16 mouse cellular contexts compared by ENCODE assay signal in the genomic region with DNA sequence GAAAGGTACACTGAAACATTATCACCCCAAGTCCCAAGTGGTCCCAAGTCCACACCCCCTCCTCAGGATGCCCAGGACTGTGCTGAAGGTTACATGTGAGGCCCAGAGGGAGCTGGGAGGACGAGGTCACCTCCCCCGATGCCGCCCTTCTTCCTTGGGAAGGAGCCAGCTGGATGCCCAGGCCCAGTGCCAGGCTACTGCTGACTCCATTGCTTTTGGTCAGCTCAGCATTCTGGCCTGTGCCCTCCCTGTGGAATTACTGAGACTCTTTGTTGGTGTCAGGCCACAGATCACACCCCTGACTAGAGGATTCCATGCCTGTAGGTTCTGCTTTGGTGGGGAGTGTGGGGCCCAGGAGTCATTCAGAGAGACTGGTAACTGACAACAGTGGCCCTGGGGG. TPM values are rescaled to one million over a fixed set of nuclear protein-coding genes. Genes with fewer than 3 reads are reported as not detected.
A peak's percentile ranks its signal among the peaks of the same experiment; 100 is the strongest.
DNase-seq lines count a peak whose midpoint lies in the region; ATAC-seq and TF ChIP-seq lines count a peak whose summit lies in the region.
"Had no signal": no experiment of that assay in that cellular context is flagged by ENCODE, and none has a peak within 500 bp of the region (broad histone marks: within the 10 kb centered on the region; RNA-seq: fewer than 3 reads in every experiment).

A gene (plus strand): TSS at position 272 of the 400 bp plus-strand sequence.

- whole genome bisulfite sequencing in heart, embryonic 13.5 days, result 73% methylated on average over 3 of the region's 3 CpGs
- WGBS in lung, postnatal 0 days, result 60% methylated on average over 3 of the region's 3 CpGs

- H3K4me3 ChIP-seq in heart, embryonic 13.5 days, result no peak within 1 kb of the TSS
- no peak within 1 kb of the TSS for H3K4me3 ChIP-seq in brown adipose tissue, adult 24 weeks (ENCODE audit: insufficient read depth, low read depth, low read length)
- H3K4me3 ChIP-seq in lung, postnatal 0 days (ENCODE audit: low read depth, low read length), result no peak within 1 kb of the TSS
- H3K4me3 ChIP-seq: neural tube, embryonic 15.5 days; stomach, embryonic 15.5 days had no signal

- no peak for ATAC-seq in heart, embryonic 13.5 days (ENCODE audit: extremely low read depth, insufficient number of reproducible peaks, low FRiP score, low TSS enrichment)
- ATAC-seq in lung, postnatal 0 days, result no peak
- ATAC-seq: intestine, postnatal 0 days; midbrain, embryonic 16.5 days had no signal

- H3K4me1 ChIP-seq in heart, embryonic 13.5 days, result peaks cover 38% of the 10 kb centered on the region
- peaks cover 18% of the 10 kb centered on the region for H3K4me1 ChIP-seq in brown adipose tissue, adult 24 weeks (ENCODE audit: control insufficient read depth, insufficient read depth, insufficient read length, low read length)
- no peaks in the 10 kb centered on the region for H3K4me1 ChIP-seq in lung, postnatal 0 days (ENCODE audit: insufficient read depth, low read depth, low read length)
- H3K4me1 ChIP-seq: neural tube, embryonic 15.5 days had no signal

- peak within 1 kb of the TSS; percentile 32; the same call in 1 of the 2 replicates for H3K27ac ChIP-seq in heart, embryonic 13.5 days (replicated peaks)
- peak within 1 kb of the TSS; percentile 69 for H3K27ac ChIP-seq in brown adipose tissue, adult 24 weeks (replicated peaks; ENCODE audit: low read depth, low read length)
- H3K27ac ChIP-seq in lung, postnatal 0 days (ENCODE audit: low read length), result no peak within 1 kb of the TSS
- H3K27ac ChIP-seq: neural tube, embryonic 15.5 days; stomach, embryonic 15.5 days had no signal

- H3K27me3 ChIP-seq in heart, embryonic 13.5 days (replicated peaks), result no peaks in the 10 kb centered on the region
- no peaks in the 10 kb centered on the region for H3K27me3 ChIP-seq in lung, postnatal 0 days (replicated peaks; ENCODE audit: insufficient read depth, low read length)
- H3K27me3 ChIP-seq: neural tube, embryonic 15.5 days; stomach, embryonic 15.5 days had no signal

- H3K4me2 ChIP-seq in heart, embryonic 13.5 days, result no peak within 1 kb of the TSS
- H3K4me2 ChIP-seq in lung, postnatal 0 days (replicated peaks; ENCODE audit: low read depth, low read length), result no peak within 1 kb of the TSS
- H3K4me2 ChIP-seq: neural tube, embryonic 15.5 days; stomach, embryonic 15.5 days had no signal

- H3K9ac ChIP-seq in heart, embryonic 13.5 days, result no peak within 1 kb of the TSS; the same call in 1 of the 2 replicates
- H3K9ac ChIP-seq in lung, postnatal 0 days (replicated peaks; ENCODE audit: low read depth), result no peak within 1 kb of the TSS
- H3K9ac ChIP-seq: neural tube, embryonic 15.5 days; stomach, embryonic 15.5 days had no signal

- no peak for DNase-seq in heart, adult 11 months
- DNase-seq in ovary, adult 18-20 months (ENCODE audit: low spot score), result peak; percentile 63
- DNase-seq in ovary, postnatal 10 days (ENCODE audit: low spot score), result no peak
- no peak for DNase-seq in spleen, adult 18-20 months
- no peak for DNase-seq in lung, postnatal 0 days (ENCODE audit: low spot score)
- DNase-seq in cerebellum, postnatal 4 days (ENCODE audit: low spot score in 2 of 2), result no peak
- DNase-seq: lung, postnatal 4 days; right cerebral cortex, postnatal 25 days; thymus, postnatal 4 days had no signal

- no peaks in the 10 kb centered on the region for H3K9me3 ChIP-seq in heart, embryonic 13.5 days
- no peaks in the 10 kb centered on the region for H3K9me3 ChIP-seq in lung, postnatal 0 days (ENCODE audit: low read length)
- H3K9me3 ChIP-seq: neural tube, embryonic 15.5 days; stomach, embryonic 15.5 days had no signal

- no peaks in the 10 kb centered on the region for H3K36me3 ChIP-seq in heart, embryonic 13.5 days
- no peaks in the 10 kb centered on the region for H3K36me3 ChIP-seq in lung, postnatal 0 days (ENCODE audit: insufficient read depth, low read length)
- H3K36me3 ChIP-seq: neural tube, embryonic 15.5 days; stomach, embryonic 15.5 days had no signal

- no peak for TF ChIP-seq CTCF in lung, postnatal 0 days (IDR thresholded peaks at IDR 0.05)

- no peak for TF ChIP-seq EP300 in lung, postnatal 0 days (IDR thresholded peaks at IDR 0.05)

RNA-seq across cellular contexts. Expression of the gene that starts here (rescaled TPM):
- polyA plus RNA-seq in heart, embryonic 13.5 days (2015; fragmentation: Nextera tagmentation; extraction: Ambion mirVana), result not detected in 2 replicates
- 57.9 and 76.0 TPM in 2 replicates for polyA plus RNA-seq in brown adipose tissue, adult 24 weeks (2012; ENCODE audit: insufficient read depth, insufficient read length, missing spikeins)
- polyA plus RNA-seq in lung, postnatal 0 days (2015; fragmentation: Nextera tagmentation; extraction: Ambion mirVana), result not detected in 2 replicates
- polyA plus RNA-seq: liver, adult 2 months; midbrain, embryonic 16.5 days; neural tube, embryonic 15.5 days; stomach, embryonic 15.5 days had no signal

Comparison
In these comparisons a context has a peak if more than half of its experiments do, and no peak if none do; other contexts are left out.
1. RNA of the gene that starts here (polyA plus RNA-seq): 57.9 to 76.0 TPM in brown adipose tissue, adult 24 weeks; not detected in heart, embryonic 13.5 days and not detected in lung, postnatal 0 days; every median in the first group is over 10 times any median in the second.